Mouse (Mus musculus) CH12.LX (cell line): ENCODE results near the gene Hes2. TPM values are rescaled to one million over a fixed set of nuclear protein-coding genes. Genes with fewer than 3 reads are reported as not detected.

Source experiments
- DNase-seq: peaks from one replicate; pipeline ENCODE4 v3.0.0-alpha.2; 2013; ENCODE audit errors: extremely low read depth
- H3K27ac ChIP-seq: 2 replicates; pipeline ENCODE4 v1.5.1; 2012; ENCODE audit warnings: low read depth, mild to moderate bottlenecking, control low read depth, moderate library complexity; ENCODE audit not compliant: insufficient read depth
- H3K27me3 ChIP-seq: replicated peaks from 2 replicates; pipeline ENCODE3; 2012; ENCODE audit warnings: inconsistent platforms
- H3K36me3 ChIP-seq, 2 experiments: replicated peaks in 1 of 2; 2 replicates each; pipeline versions ENCODE3 to v1.6.1; 2012; ENCODE audit warnings: inconsistent platforms in 1 of 2, low read length in 1 of 2, mild to moderate bottlenecking in 1 of 2, mixed read lengths in 1 of 2, moderate library complexity in 1 of 2; ENCODE audit not compliant: control insufficient read depth in 1 of 2, insufficient read depth in 1 of 2
- H3K4me1 ChIP-seq, 2 experiments: 2 replicates each; pipeline ENCODE4 v1.6.1; 2012; ENCODE audit warnings: inconsistent platforms in 1 of 2, moderate library complexity in 1 of 2; ENCODE audit not compliant: insufficient read depth in 2 of 2, control insufficient read depth in 1 of 2
- H3K4me2 ChIP-seq: 2 replicates; pipeline ENCODE4 v1.6.1; 2012; ENCODE audit warnings: low read depth, mild to moderate bottlenecking, control low read depth; ENCODE audit not compliant: poor library complexity, insufficient read depth, severe bottlenecking
- H3K4me3 ChIP-seq, 3 experiments: fragments of 150-350 bp in 1 of 3; sonication (generic) in 1 of 3; replicated peaks in 1 of 3; 2 replicates each; pipeline versions ENCODE3 to v1.5.1; 2011 to 2012; ENCODE audit warnings: low read depth in 2 of 3, low read length in 2 of 3, mild to moderate bottlenecking in 2 of 3, moderate library complexity in 2 of 3, control low read depth in 1 of 3, improper control_type of control experiment in 1 of 3, inconsistent platforms in 1 of 3, mixed read lengths in 1 of 3; ENCODE audit not compliant: poor library complexity in 1 of 3
- H3K79me2 ChIP-seq: replicated peaks from 2 replicates; pipeline ENCODE4 v1.6.1; 2012; ENCODE audit warnings: mild to moderate bottlenecking, moderate library complexity; ENCODE audit not compliant: control insufficient read depth, poor library complexity, insufficient read depth, severe bottlenecking; ENCODE audit errors: extremely low read depth
- H3K9ac ChIP-seq: 2 replicates; pipeline ENCODE4 v1.6.1; 2012; ENCODE audit warnings: low read depth, mild to moderate bottlenecking, control low read depth, moderate library complexity; ENCODE audit not compliant: insufficient read depth
- H3K9me3 ChIP-seq: replicated peaks from 2 replicates; pipeline ENCODE3; 2012; ENCODE audit warnings: low read length, inconsistent platforms, mixed read lengths
- CHD2 ChIP-seq: IDR thresholded peaks from 2 replicates; pipeline ENCODE4 v1.6.1; 2011; ENCODE audit warnings: low read length, improper control_type of control experiment
- CTCF ChIP-seq, 2 experiments: IDR thresholded peaks in 1 of 2; conservative IDR thresholded peaks in 1 of 2; 2 replicates each; pipeline ENCODE4 v1.5.1; 2011 to 2012; ENCODE audit warnings: low read depth in 2 of 2, low read length in 2 of 2, improper control_type of control experiment in 1 of 2, inconsistent platforms in 1 of 2, mild to moderate bottlenecking in 1 of 2, moderate library complexity in 1 of 2
- EP300 ChIP-seq: IDR thresholded peaks from 2 replicates; pipeline ENCODE4 v1.6.1; 2011; ENCODE audit warnings: low read length, improper control_type of control experiment
- ETS1 ChIP-seq: conservative IDR thresholded peaks from 2 replicates; pipeline ENCODE4 v1.6.1; 2012; ENCODE audit warnings: low read depth, mild to moderate bottlenecking, inconsistent platforms, low read length, improper control_type of control experiment, moderate library complexity
- JUN ChIP-seq: IDR thresholded peaks from 2 replicates; pipeline ENCODE4 v1.6.1; 2011; ENCODE audit warnings: low read depth, mild to moderate bottlenecking, low read length, improper control_type of control experiment, moderate library complexity; ENCODE audit not compliant: insufficient read depth
- JUND ChIP-seq: conservative IDR thresholded peaks from 2 replicates; pipeline ENCODE4 v1.6.1; 2011; ENCODE audit warnings: low read depth, low read length, improper control_type of control experiment
- MAFK ChIP-seq: IDR thresholded peaks from 2 replicates; pipeline ENCODE4 v1.6.1; 2011; ENCODE audit warnings: low read length, improper control_type of control experiment; ENCODE audit not compliant: insufficient replicate concordance
- SIN3A ChIP-seq: IDR thresholded peaks from 2 replicates; pipeline ENCODE4 v1.6.1; 2012; ENCODE audit warnings: low read length, improper control_type of control experiment, inconsistent platforms
- SMC3 ChIP-seq: IDR thresholded peaks from 2 replicates; pipeline ENCODE4 v1.6.1; 2011; ENCODE audit warnings: low read depth, low read length, improper control_type of control experiment
- TBP ChIP-seq: conservative IDR thresholded peaks from 2 replicates; pipeline ENCODE4 v1.6.1; 2011; ENCODE audit warnings: low read depth, low read length, improper control_type of control experiment
- UBTF ChIP-seq: IDR thresholded peaks from 2 replicates; pipeline ENCODE4 v1.6.1; 2012; ENCODE audit warnings: low read depth, mild to moderate bottlenecking, inconsistent platforms, low read length, improper control_type of control experiment, moderate library complexity
- USF1 ChIP-seq: IDR thresholded peaks from 2 replicates; pipeline ENCODE4 v1.6.1; 2014; ENCODE audit warnings: low read depth, mild to moderate bottlenecking, inconsistent platforms, low read length, improper control_type of control experiment
- USF2 ChIP-seq: conservative IDR thresholded peaks from 2 replicates; pipeline ENCODE4 v1.6.1; 2011; ENCODE audit warnings: low read depth, low read length, improper control_type of control experiment
- ZKSCAN1 ChIP-seq: IDR thresholded peaks from 2 replicates; pipeline ENCODE4 v1.6.1; 2012; ENCODE audit warnings: low read depth, inconsistent platforms, low read length, improper control_type of control experiment, borderline replicate concordance
- ZNF384 ChIP-seq: IDR thresholded peaks from 2 replicates; pipeline ENCODE4 v1.6.1; 2012; ENCODE audit warnings: low read depth, low read length, improper control_type of control experiment, inconsistent platforms
- dilution Hi-C: fragments of 300-500 bp; cut with MboI; formaldehyde crosslinking; loops from 2 replicates; pipeline ENCODE4 v1.14.3; 2020; ENCODE audit warnings: low sequenced_read_pairs; ENCODE audit not compliant: extremely low pct_unique_long_range_greater_than_20kb, extremely low pct_ligation_motif_present
- in situ Hi-C: fragments of 300-500 bp; cut with MboI; formaldehyde crosslinking; loops from 3 replicates; pipeline ENCODE4 v1.14.3; 2019; ENCODE audit warnings: low sequenced_read_pairs, low pct_ligation_motif_present, low pct_unique_long_range_greater_than_20kb, mixed read lengths
- polyA plus RNA-seq: library from polyadenylated mRNA; unstranded; fragments of >175 nt; gene quantifications from 2 replicates; pipeline ENCODE4 v1.2.1, GENCODE M21; 2012; ENCODE audit warnings: low read depth; ENCODE audit not compliant: insufficient read length
- total RNA-seq, 2 experiments: library from RNA; depleted of rRNA; stranded (reverse); fragments of 300-350 nt in 1 of 2; fragments of >200 nt in 1 of 2; gene quantifications; 2 replicates each; pipeline ENCODE4 v1.2.3; 2012 to 2014

Hes2 gene
- total and polyA plus RNA-seq, 3 experiments, result not detected

DNA sequence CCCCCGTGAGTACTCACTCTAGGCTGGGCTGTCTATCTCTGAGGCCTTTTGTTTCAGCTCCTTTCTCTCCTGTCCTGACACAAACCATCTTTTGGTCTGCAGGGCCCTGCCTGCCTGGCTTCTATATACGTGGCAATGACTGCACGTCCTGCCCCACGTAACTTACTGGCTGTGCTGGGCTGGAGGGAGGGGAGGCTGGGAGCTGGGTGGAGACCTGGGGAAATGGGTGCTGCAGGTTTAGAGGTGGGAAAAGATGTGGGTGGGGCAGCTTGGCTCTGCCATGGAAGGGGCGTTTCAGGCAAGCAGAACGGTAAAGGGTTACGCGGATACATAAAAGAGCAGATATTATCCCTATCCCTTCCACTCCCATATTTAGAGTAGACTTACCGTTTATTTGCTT is 41.1 kb upstream of the Hes2 start:
- peaks cover 8% of the 10 kb centered on the region for H3K9me3 ChIP-seq
- H3K79me2 ChIP-seq, result no peaks in the 10 kb centered on the region
- H3K27ac ChIP-seq, result no peak overlapping the region
- DNase-seq, result no peak
- no peaks in the 10 kb centered on the region for H3K36me3 ChIP-seq
- in situ Hi-C loops, result no loop called here
- H3K9ac ChIP-seq, result no peak overlapping the region
- H3K4me3 ChIP-seq, result no peak overlapping the region
- H3K27me3 ChIP-seq, result peaks cover 90% of the 10 kb centered on the region
- no peak overlapping the region for H3K4me2 ChIP-seq
- TF ChIP-seq JUND, result no peak
- no peak for TF ChIP-seq ZNF384
- no peak for TF ChIP-seq SMC3
- TF ChIP-seq TBP, result no peak
- TF ChIP-seq ZKSCAN1, result no peak
- no peak for TF ChIP-seq JUN
- TF ChIP-seq EP300, result no peak
- no peak for TF ChIP-seq MAFK
- no peak for TF ChIP-seq USF1
- TF ChIP-seq ETS1, result no peak
- TF ChIP-seq USF2, result no peak
- no peak for TF ChIP-seq CHD2
- no peak for TF ChIP-seq SIN3A
- peaks cover 16 to 38% of the 10 kb centered on the region in 2 experiments for H3K4me1 ChIP-seq
- dilution Hi-C loops, result no loop called here

GRCm38 (mm10) chr4:152119396-152120292 is 39.0 kb upstream of the Hes2 start:
- Histone ChIP-seq H3K9ac (no peak overlapping the region; the same call in 1 of the 2 replicates), H3K4me1 (peaks cover 25 to 48% of the 10 kb centered on the region in 2 experiments), H3K27ac (peak overlapping the region; percentile 47), H3K9me3 (no peaks in the 10 kb centered on the region), H3K27me3 (peaks cover 92% of the 10 kb centered on the region), H3K4me2 (peak overlapping the region; percentile 55), H3K79me2 (no peaks in the 10 kb centered on the region), H3K4me3 (peak overlapping the region in 1 of 3 experiments; percentile 54), H3K36me3 (no peaks in the 10 kb centered on the region)
- dilution Hi-C loops (no loop called here), in situ Hi-C loops (no loop called here)
- DNase-seq, result no peak
- TF ChIP-seq UBTF (no peak), CTCF (conservative IDR thresholded peaks at IDR 0.05 in 1 of 2, IDR thresholded peaks at IDR 0.05 in 1 of 2; ENCODE audit: low read depth in 2 of 2, low read length in 2 of 2) (peak in 1 of 2 experiments; percentile 30; a peak in 1 of 4 replicates)
